Mouse (Mus musculus) testis, adult 10 weeks (tissue): ENCODE data around the gene Olfr569. TPM values are rescaled to one million over a fixed set of nuclear protein-coding genes. Genes with fewer than 3 reads are reported as not detected.

Source experiments
- polyA plus RNA-seq: library from polyadenylated mRNA; stranded (reverse); fragments of 350-450 nt; fragmentation: Illumina TruSeq; extraction: RNeasy Lipid Tissue Mini Kit (QIAGEN cat#74804); gene quantifications from one replicate; pipeline ENCODE4 v1.2.3, GENCODE M21; 2014; ENCODE audit warnings: low read depth, low replicate concordance

The Olfr569 gene
- not detected for polyA plus RNA-seq

DNA sequence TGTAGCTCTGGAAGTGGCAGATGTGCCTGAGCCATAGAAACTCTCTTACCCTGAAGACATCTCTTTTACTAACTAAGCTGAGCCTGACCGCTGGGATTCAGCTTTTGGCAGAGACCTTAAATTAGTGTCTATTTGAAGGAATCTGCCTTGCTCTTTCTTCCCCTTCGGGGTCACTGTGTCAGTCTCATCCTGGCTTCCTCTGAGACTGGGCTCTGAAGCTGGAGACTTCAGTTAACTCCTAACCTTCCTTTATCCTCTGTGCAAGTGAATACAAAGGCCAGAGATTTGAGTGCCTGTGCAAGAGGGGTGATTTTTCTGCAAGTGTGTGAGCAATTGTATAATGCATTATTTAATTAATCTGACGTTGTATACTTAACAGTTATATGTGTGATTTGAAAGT lies at the start of gene Olfr569:
Gene Olfr569 (minus strand): TSS at position 101 of the 400 bp plus-strand sequence.

DNA sequence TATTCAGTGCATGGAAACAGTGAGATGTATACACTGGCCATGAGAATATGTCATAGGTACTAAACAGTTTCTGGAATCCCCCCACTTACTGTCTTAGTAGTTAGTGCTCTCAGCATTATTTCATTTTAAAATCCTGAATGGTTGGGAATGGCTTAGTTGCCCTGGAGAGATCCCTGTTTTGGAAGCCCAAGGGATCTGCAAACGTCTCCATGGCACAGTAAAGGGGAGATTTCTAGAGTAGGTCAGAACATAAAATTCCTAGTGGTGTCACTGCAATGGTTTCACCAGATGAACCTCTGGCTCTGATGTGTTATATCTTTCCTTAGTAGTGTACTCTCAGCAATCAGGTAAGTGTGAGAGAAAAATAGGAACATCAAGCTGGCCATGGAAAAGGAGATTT lies 33.4 kb upstream of the Olfr569 start, which contains the start of gene Olfr572:
Gene Olfr572 (plus strand): TSS at position 301 of the 400 bp plus-strand sequence.

DNA sequence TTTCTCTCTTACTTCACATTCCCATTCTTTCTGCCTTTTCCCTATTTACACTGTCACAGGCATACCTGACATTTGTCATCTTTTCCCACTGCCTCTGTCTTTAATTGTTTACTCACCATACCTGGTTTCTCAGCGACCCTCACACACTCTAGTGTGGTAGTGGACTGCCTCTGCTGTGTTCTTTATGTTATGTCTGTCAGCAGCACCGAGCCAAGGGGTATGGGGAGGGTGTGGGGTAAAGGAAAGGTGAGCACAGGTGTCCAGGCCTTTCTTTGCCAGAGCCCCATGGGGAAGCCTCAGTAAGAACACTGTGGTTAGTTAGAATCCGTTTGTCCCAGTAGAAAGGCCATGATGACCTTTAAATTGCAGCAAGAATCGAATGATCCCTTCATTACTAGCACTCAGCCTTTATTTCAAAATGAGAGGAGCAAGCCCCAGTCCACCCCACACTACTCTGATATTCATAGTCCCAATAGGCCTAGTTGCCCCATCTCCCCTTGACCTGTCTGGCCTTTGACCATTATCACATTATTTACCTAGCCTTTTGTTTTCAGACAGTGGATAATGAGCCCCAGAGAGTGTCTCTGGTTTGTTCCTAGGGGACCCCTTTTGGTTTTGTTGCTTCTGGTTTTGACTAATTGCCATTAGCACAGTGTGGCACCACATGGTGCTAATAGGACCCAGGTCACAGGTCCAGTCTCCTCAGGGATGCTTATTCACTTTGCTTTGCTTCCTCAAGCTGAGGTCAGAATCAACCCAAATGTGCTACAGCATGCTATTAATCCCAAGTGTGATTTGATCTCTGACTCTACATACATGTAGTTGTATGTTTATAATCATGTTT lies 26.6 kb upstream of the Olfr569 start, which contains the start of gene Olfr571:
Gene Olfr571 (minus strand): TSS at position 505 of the 844 bp plus-strand sequence.

DNA sequence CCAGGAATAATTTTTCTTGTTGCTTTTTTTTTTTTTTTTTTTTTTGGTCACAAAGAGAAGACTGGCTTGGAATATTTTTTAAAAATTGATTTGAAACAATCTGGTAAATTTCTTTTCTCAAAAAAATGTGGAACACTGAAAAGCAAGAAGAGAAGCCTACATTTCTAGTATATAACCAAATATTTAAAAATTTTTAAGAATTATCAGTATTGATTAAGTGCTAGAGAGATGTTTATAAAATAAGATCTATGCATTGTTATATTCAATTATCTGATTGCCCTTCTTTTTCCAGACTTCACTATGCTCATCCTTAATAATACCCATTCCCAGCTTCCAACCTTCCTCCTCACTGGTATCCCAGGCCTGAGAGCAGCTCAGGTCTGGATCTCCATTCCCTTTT lies 13.9 kb downstream of the Olfr569 start, which contains the start of gene Olfr568:
Gene Olfr568 (plus strand): TSS at position 301 of the 400 bp plus-strand sequence.

DNA sequence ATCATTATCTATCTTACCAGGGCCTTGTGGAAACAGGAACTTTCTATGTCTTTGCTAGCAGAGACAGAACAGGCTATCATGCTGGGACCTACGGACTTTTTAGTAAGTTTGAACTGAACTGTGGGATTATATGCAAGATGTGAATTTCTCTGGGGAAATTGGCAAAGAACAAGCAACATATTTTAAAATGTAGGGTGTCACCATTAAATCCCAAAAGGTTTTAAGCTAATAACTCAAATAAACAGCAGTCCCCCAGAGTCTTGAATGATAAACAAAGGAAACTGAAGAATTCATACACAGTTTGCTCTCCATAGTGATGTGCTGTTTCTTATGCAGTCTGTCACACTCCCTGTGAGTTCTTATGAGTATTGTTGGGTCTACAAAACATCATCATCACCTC lies 32.0 kb downstream of the Olfr569 start, which contains the start of gene Olfr566:
Gene Olfr566 (minus strand): TSS at position 101 of the 400 bp plus-strand sequence.

Other genes with a start within 250 kb of the Olfr569 start
- gene Olfr555, start 232.1 kb downstream of the Olfr569 start, polyA plus RNA-seq: not detected
- gene Olfr556, start 226.0 kb downstream of the Olfr569 start, polyA plus RNA-seq: not detected
- gene Trim68, start 203.6 kb downstream of the Olfr569 start, polyA plus RNA-seq: 5.6 TPM
- gene Olfr557, start 195.0 kb downstream of the Olfr569 start, polyA plus RNA-seq: not detected
- gene Olfr558, start 188.7 kb downstream of the Olfr569 start, polyA plus RNA-seq: 0.48 TPM
- gene Olfr33, start 171.8 kb downstream of the Olfr569 start, polyA plus RNA-seq: 0.08 TPM
- gene Olfr559, start 163.4 kb downstream of the Olfr569 start, polyA plus RNA-seq: not detected
- not detected for gene Olfr560, start 131.5 kb downstream of the Olfr569 start, polyA plus RNA-seq
- 0.34 TPM for gene Olfr78, start 131.4 kb downstream of the Olfr569 start, polyA plus RNA-seq
- gene Olfr561, start 119.7 kb downstream of the Olfr569 start, polyA plus RNA-seq: not detected
- gene Olfr564, start 87.4 kb downstream of the Olfr569 start, polyA plus RNA-seq: not detected
- gene Olfr566, start 32.1 kb downstream of the Olfr569 start, polyA plus RNA-seq: not detected
- 0.24 TPM for gene Olfr568, start 13.8 kb downstream of the Olfr569 start, polyA plus RNA-seq
- gene Olfr570, start 3.7 kb upstream of the Olfr569 start, polyA plus RNA-seq: not detected
- not detected for gene Olfr571, start 26.7 kb upstream of the Olfr569 start, polyA plus RNA-seq
- not detected for gene Olfr572, start 33.5 kb upstream of the Olfr569 start, polyA plus RNA-seq
- gene Olfr573-ps1, start 51.7 kb upstream of the Olfr569 start, polyA plus RNA-seq: not detected
- gene Olfr574, start 57.6 kb upstream of the Olfr569 start, polyA plus RNA-seq: not detected
- gene Olfr575, start 67.9 kb upstream of the Olfr569 start, polyA plus RNA-seq: not detected
- not detected for gene Olfr576, start 71.8 kb upstream of the Olfr569 start, polyA plus RNA-seq
- gene Olfr577, start 85.1 kb upstream of the Olfr569 start, polyA plus RNA-seq: not detected
- gene Olfr578, start 98.4 kb upstream of the Olfr569 start, polyA plus RNA-seq: not detected
- gene Olfr582, start 147.1 kb upstream of the Olfr569 start, polyA plus RNA-seq: not detected
- not detected for gene Olfr583, start 160.4 kb upstream of the Olfr569 start, polyA plus RNA-seq
- gene Olfr584, start 191.0 kb upstream of the Olfr569 start, polyA plus RNA-seq: not detected
- not detected for gene Olfr585, start 206.8 kb upstream of the Olfr569 start, polyA plus RNA-seq
- not detected for gene Olfr586, start 234.8 kb upstream of the Olfr569 start, polyA plus RNA-seq
- gene Olfr588-ps1, start 250.0 kb upstream of the Olfr569 start, polyA plus RNA-seq: not detected